Mouse (Mus musculus) B cell, adult 67 days (primary cell): ENCODE measurements around the gene Vrk2. TPM values are rescaled to one million over a fixed set of nuclear protein-coding genes. Genes with fewer than 3 reads are reported as not detected.

ENCODE experiments used
- total RNA-seq, 2 experiments: library from RNA; stranded (reverse); gene quantifications; 4 replicates each; pipeline ENCODE4 v1.2.4; 2023

Vrk2 gene
- total RNA-seq = 10 to 100 TPM; 38.9 to 50.5 TPM

GRCm38 (mm10) chr11:26593061-26594059 is at the start of gene Vrk2, which contains the start of gene Gm6899:
TSS of gene Vrk2 (minus strand) at chr11:26593999.
TSS of gene Gm6899 (plus strand) at chr11:26593241.

Other genes with a start within 250 kb of the Vrk2 start
- 10 to 100 TPM; 17.2 to 22.6 TPM for gene Fancl, start 207.9 kb downstream of the Vrk2 start, total RNA-seq
- gene Gm6899, start 758 bp downstream of the Vrk2 start, total RNA-seq = not detected